In genomic region chr5:118477131-118478119, GRCm38 (mm10) we compare ENCODE assay signal across 8 mouse cellular contexts.
DNase-seq lines count a peak whose midpoint lies in the region; ATAC-seq lines count a peak whose summit lies in the region.

No protein-coding gene starts in this region.

- WGBS in embryonic facial prominence, embryonic 15.5 days: 47% methylated on average over 19 of the region's 19 CpGs
- 55% methylated on average over 19 of the region's 19 CpGs for WGBS in intestine, embryonic 15.5 days

- peak overlapping the region; percentile 51; the same call in 1 of the 2 replicates for H3K27ac ChIP-seq in embryonic facial prominence, embryonic 15.5 days (replicated peaks)
- no peak overlapping the region for H3K27ac ChIP-seq in intestine, embryonic 15.5 days

- peak overlapping the region; percentile 59 for H3K4me2 ChIP-seq in embryonic facial prominence, embryonic 15.5 days (replicated peaks)
- peak overlapping the region; percentile 62 for H3K4me2 ChIP-seq in intestine, embryonic 15.5 days (replicated peaks)

- H3K4me3 ChIP-seq in embryonic facial prominence, embryonic 15.5 days (replicated peaks): peak overlapping the region; percentile 31
- H3K4me3 ChIP-seq in intestine, embryonic 15.5 days (replicated peaks): no peak overlapping the region

- peaks cover 39% of the 10 kb centered on the region for H3K4me1 ChIP-seq in embryonic facial prominence, embryonic 15.5 days
- H3K4me1 ChIP-seq in intestine, embryonic 15.5 days (replicated peaks): no peaks in the 10 kb centered on the region

- DNase-seq in heart, adult 11 months: peak; percentile 94
- DNase-seq in heart, postnatal 4 days: no peak
- peak; percentile 71 to 81 for DNase-seq in natural killer cell, adult 2 months (ENCODE audit: low spot score in 2 of 2)
- no peak for DNase-seq in cerebellum, adult 9-11 months
- DNase-seq in cerebellum, adult 9-10 months: no peak
- DNase-seq in layer of hippocampus, postnatal 10 days (ENCODE audit: low spot score in 2 of 2): no peak

- no peak overlapping the region for H3K9ac ChIP-seq in embryonic facial prominence, embryonic 15.5 days
- H3K9ac ChIP-seq in intestine, embryonic 15.5 days: no peak overlapping the region

- H3K9me3 ChIP-seq in embryonic facial prominence, embryonic 15.5 days (replicated peaks): no peaks in the 10 kb centered on the region
- H3K9me3 ChIP-seq in intestine, embryonic 15.5 days: no peaks in the 10 kb centered on the region

- H3K27me3 ChIP-seq in embryonic facial prominence, embryonic 15.5 days: no peaks in the 10 kb centered on the region
- no peaks in the 10 kb centered on the region for H3K27me3 ChIP-seq in intestine, embryonic 15.5 days (replicated peaks)

- H3K36me3 ChIP-seq in embryonic facial prominence, embryonic 15.5 days: no peaks in the 10 kb centered on the region
- H3K36me3 ChIP-seq in intestine, embryonic 15.5 days: no peaks in the 10 kb centered on the region

- ATAC-seq in embryonic facial prominence, embryonic 15.5 days (ENCODE audit: insufficient number of reproducible peaks, low FRiP score, low TSS enrichment, low read depth): no peak
- ATAC-seq in intestine, embryonic 15.5 days: no peak

Comparison
In these comparisons a context has a peak if more than half of its experiments do, and no peak if none do; other contexts are left out.
1. DNase-seq: peak in heart, adult 11 months (single experiment) and natural killer cell, adult 2 months (2 of 2); none in heart, postnatal 4 days (single experiment), cerebellum, adult 9-11 months (single experiment), cerebellum, adult 9-10 months (single experiment) and layer of hippocampus, postnatal 10 days (0 of 2).